Mouse (Mus musculus) adrenal gland, postnatal 10 days (tissue): ENCODE data around the gene Dach1. TPM values are rescaled to one million over a fixed set of nuclear protein-coding genes. Genes with fewer than 3 reads are reported as not detected.

Experiments
- DNase-seq: peaks from one replicate; pipeline ENCODE4 v3.0.0; 2021; ENCODE audit warnings: mixed read lengths
- total RNA-seq, 2 experiments: library from RNA; stranded (reverse); gene quantifications; 2 replicates each; pipeline ENCODE4 v1.2.3; 2021

Dach1 gene
- total RNA-seq, 2 experiments from 2014 or later: 8.9 to 13.0 TPM

- DNase-seq: no peak
These were observed 59.6 kb downstream of the Dach1 start for GRCm38 (mm10) chr14:98109929-98110328.

DNA sequence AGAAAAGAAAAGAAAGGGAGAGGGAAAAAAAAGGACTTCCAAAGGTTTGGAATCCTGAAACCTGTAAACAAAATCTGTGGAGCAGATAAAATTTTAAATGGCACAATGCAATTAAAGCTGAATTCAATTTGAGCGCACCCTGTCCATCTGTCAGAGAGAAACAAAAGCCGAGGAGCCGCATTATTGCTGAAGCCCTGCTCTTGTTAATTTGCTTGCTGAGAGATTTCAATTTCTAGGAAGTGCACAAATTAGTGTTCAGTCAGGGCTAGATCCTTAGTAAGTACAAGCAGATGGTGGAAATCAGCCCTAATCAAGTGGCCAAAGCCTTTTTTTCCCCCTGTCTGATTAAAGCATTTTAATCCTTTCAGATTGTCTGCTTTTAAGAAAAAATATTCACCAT, 60.8 kb downstream of the Dach1 start:
- no peak for DNase-seq

- DNase-seq: no peak
These were observed 63.4 kb downstream of the Dach1 start for GRCm38 (mm10) chr14:98106208-98106607.

DNA sequence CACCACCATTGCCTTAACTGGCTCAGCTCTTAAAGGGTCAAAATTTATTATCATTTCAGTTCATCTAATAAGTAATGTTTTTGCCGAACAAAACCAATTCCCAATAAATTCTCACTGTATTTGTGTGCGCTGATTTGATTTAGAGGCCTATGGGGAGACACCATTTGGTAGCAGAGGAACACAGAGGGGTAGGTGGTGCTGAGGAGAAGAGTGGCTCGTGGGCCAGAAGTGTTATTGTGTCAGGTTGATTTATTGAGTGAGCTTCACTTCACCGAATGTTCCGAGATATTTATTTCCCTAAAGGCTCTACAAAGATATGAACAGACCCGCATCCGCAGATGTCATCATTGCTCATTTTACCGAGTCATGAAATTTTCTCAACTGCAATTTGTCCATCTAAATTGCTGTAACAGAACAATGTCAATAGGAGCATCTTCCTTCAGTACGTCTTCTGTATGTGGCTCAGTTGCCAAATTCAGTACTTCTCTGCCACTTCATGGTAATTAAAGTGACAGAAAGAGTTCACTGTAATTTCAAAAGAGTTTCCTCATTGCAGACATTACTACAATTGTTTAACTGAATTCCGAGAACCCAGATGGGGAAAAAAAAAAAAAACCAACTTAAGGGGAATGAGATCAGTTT, 65.1 kb downstream of the Dach1 start:
- no peak for DNase-seq

- DNase-seq: no peak
These were observed 74.3 kb downstream of the Dach1 start for GRCm38 (mm10) chr14:98095229-98095628.

DNA sequence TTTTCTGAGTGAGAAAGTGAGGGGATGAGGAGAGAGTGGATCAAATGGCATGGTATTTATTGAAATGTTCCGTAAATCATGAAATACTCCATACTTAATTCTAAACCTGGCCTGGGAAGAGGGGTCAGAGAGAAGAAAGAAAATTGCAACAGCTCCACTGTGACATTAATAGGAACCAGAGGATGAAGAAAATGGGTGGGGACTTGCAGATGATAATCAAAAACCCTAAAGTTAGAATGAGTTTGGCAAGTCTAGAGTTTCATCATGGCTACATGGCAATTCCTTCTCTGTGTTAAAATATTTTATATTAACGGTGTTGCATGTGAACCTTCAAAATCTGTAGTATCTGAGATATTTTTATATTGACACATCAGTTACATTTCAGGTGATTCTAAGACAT, 80.3 kb downstream of the Dach1 start:
- no peak for DNase-seq

DNA sequence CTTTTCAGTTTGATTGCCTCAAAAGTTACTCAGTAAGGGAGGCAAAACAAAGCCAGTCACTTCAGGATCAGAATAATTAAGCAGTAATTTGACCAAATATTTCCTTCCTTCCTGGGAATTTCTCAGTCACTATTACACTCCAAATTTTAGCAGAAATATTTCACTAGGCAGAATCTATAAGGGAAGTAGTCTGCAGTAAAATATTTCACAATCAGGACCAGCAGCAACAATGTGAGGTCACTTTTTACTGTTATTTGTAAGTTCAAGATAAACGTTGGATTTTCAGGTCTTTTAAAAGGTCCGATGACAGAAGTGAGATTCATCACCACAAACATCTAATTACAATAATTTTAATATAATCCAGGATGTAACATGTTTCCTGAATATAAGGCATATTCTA, 82.2 kb downstream of the Dach1 start:
- no peak for DNase-seq

GRCm38 (mm10) chr14:98086794-98087193, 82.8 kb downstream of the Dach1 start:
- no peak for DNase-seq

- no peak for DNase-seq
These were observed 84.4 kb downstream of the Dach1 start for GRCm38 (mm10) chr14:98085141-98085540.

DNA sequence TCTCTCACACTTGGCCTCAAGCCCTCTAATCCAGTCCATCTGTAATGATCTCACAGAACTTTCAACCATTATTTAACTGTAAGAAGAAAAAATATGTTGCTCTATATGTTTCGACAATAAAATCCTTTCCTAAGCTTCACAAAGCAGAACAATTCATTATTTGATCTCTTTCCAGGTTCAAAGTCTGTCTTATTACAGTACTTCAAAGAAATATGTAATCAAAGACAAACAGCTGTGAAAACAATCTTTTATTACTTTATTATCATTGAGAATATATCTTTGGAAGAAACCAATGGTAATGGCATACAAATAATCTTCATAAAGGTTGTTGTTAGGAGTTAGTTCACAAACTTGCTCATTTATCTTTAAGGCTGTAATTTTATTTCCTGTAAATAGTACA, 84.8 kb downstream of the Dach1 start:
- no peak for DNase-seq

GRCm38 (mm10) chr14:98083419-98083818, 86.1 kb downstream of the Dach1 start:
- no peak for DNase-seq

- DNase-seq: no peak
These were observed 89.6 kb downstream of the Dach1 start for GRCm38 (mm10) chr14:98080014-98080413.

DNA sequence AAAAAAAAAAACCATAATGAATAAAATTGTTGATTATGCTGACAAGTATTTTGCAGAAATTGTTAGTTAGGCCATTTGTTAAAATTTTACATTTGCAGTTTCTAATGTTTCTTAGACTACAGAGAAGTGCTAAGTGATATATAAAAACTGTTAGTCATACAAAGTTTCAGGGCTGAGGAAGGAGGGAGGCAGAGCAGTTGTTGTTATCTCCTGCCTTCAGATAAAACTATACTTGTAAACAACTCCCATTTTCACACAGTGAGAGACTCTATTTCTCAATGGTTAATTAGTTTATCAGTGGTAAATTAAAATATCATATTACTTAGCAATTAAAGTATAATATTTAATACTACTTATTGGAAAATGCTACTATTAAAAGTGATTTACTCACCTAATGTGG, 91.6 kb downstream of the Dach1 start:
- no peak for DNase-seq

GRCm38 (mm10) chr14:98073421-98074080, 96.0 kb downstream of the Dach1 start:
- no peak for DNase-seq

- DNase-seq: no peak
These were observed 96.7 kb downstream of the Dach1 start for GRCm38 (mm10) chr14:98072647-98073420.

- no peak for DNase-seq
These were observed 97.7 kb downstream of the Dach1 start for GRCm38 (mm10) chr14:98071877-98072276.

DNA sequence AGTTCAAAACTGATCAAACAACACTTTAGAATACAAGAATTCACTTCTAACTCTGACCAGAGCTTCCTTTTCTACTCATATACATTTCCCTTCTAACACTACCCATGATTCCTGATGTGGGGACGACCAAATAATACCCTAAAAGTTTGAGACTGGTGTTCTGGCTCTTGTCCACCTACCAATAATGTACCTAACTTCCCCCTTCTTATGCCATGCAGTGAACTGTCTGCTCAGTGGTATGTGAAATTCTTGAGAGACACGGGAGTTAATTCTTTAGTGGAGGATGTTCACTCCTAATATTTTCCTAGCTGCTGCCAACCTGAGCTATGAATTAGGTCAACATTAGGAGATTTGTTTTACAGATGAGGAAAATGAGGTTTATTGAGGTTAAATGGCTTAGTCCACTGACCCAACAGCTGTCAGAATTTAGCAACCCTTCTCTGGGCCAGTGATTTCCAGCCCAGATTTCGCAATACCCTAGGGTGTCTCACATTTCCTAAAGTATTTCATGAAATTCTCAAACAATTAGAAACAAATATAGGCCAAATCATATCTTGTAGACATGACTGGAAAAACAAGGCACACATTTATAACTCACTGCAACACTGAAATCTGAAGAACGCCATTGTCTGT, 102.2 kb downstream of the Dach1 start:
- DNase-seq: peak; percentile 46

- DNase-seq: no peak
These were observed 105.4 kb downstream of the Dach1 start for GRCm38 (mm10) chr14:98064190-98064589.

DNA sequence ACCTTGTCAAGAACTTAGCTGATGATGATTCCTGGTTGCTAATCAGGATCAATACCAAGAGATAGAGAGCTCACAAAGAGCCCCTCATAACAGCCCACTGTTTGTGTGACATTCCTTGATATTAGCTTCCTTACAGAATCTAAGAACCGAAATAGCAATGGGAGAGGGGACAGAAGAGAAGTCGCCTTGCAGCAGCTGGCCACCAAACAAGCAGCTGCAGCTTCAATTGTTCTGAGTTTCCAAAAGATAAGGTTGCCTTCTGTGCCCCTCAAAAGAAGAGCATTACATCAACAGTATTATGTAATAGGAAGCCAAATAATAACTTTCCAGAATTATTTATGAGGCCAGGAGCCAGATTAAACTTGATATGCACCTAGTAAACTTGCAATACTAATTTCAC, 120.2 kb downstream of the Dach1 start:
- DNase-seq: no peak

DNA sequence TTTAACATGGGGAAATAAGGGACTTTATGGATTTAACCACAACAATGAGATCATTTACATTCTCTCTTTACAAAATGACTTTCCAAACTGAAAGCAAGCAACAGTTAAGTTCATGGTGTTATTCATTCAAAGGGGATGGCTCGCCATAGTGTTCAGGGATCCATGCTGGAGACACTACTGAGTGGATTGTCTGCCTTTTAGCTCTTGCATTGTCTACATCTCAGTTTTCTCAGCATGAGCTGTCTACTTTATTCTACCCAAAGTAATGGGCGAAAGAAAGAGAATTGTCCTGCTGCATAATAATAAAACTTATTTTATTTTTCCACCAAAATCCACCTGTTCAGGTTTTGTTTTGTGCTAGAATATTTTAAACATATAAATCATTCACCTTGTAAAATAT, 121.2 kb downstream of the Dach1 start:
- no peak for DNase-seq

DNA sequence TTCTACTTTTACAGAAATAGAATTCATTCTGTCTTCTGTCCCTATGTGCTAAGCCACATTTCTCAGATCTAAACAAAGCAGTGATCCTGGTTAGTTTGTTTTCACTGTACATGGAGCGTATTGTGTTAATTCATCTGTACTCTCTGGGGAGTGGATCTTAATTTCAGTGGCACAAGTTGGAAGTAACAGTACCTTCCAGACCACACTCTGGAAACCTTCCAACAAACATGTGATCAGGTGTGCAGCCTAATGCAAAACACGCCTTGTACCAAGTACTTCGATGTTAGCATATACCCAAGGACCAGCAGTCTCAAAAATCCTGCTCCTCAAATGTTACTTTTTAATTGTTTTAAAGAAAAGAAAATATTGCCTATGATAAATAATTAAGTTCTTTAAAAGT, 121.9 kb downstream of the Dach1 start:
- DNase-seq: no peak

- DNase-seq: no peak
These were observed 122.6 kb downstream of the Dach1 start for GRCm38 (mm10) chr14:98046960-98047359.

GRCm38 (mm10) chr14:98038524-98038923, 131.0 kb downstream of the Dach1 start:
- no peak for DNase-seq
